Mouse (Mus musculus) testis, adult 2 months (tissue): ENCODE results near the gene Zdhhc8.

Experiments
- CTCF ChIP-seq: fragments of 200-500 bp; IDR thresholded peaks from 2 replicates; pipeline ENCODE4 v1.5.1; 2012; ENCODE audit warnings: low read depth, mild to moderate bottlenecking, inconsistent platforms, low read length, moderate library complexity; ENCODE audit not compliant: control insufficient read depth, insufficient read depth, insufficient replicate concordance
- POLR2A ChIP-seq: fragments of 200-500 bp; IDR thresholded peaks from 2 replicates; pipeline ENCODE4 v1.6.1; 2012; ENCODE audit warnings: low read depth, mild to moderate bottlenecking, inconsistent platforms, low read length, moderate library complexity; ENCODE audit not compliant: control insufficient read depth

GRCm38 (mm10) chr16:18182766-18183165 is 52.2 kb downstream of the Zdhhc8 start:
- no peak for TF ChIP-seq CTCF
- TF ChIP-seq POLR2A: no peak
